ENCODE assay signal across 11 mouse cellular contexts in genomic region chr12:102368556-102368955, GRCm38 (mm10).
DNase-seq lines count a peak whose midpoint lies in the region; ATAC-seq lines count a peak whose summit lies in the region.
"Had no signal": no experiment of that assay in that cellular context is flagged by ENCODE, and none has a peak within 500 bp of the region (broad histone marks: within the 10 kb centered on the region; RNA-seq: fewer than 3 reads in every experiment).

No protein-coding gene starts in this region.

- 84% methylated on average over 14 of the region's 14 CpGs for WGBS in forebrain, embryonic 12.5 days
- WGBS in forebrain, embryonic 14.5 days = 83% methylated on average over 14 of the region's 14 CpGs
- 82% methylated on average over 14 of the region's 14 CpGs for WGBS in lung, embryonic 15.5 days
- 83% methylated on average over 14 of the region's 14 CpGs for WGBS in liver, embryonic 11.5 days

- no peak overlapping the region for H3K4me2 ChIP-seq in forebrain, embryonic 12.5 days
- H3K4me2 ChIP-seq in forebrain, embryonic 14.5 days (ENCODE audit: low read length) = no peak overlapping the region
- H3K4me2 ChIP-seq in lung, embryonic 15.5 days = no peak overlapping the region
- H3K4me2 ChIP-seq in liver, embryonic 11.5 days = peak overlapping the region; percentile 8; the same call in 1 of the 2 replicates

- no peak overlapping the region for H3K9ac ChIP-seq in forebrain, embryonic 12.5 days
- no peak overlapping the region for H3K9ac ChIP-seq in forebrain, embryonic 14.5 days (ENCODE audit: low read length)
- no peak overlapping the region for H3K9ac ChIP-seq in lung, embryonic 15.5 days
- H3K9ac ChIP-seq in liver, embryonic 11.5 days (ENCODE audit: low read depth, low read length) = no peak overlapping the region

- H3K9me3 ChIP-seq in forebrain, embryonic 12.5 days = no peaks in the 10 kb centered on the region
- no peaks in the 10 kb centered on the region for H3K9me3 ChIP-seq in forebrain, embryonic 14.5 days (replicated peaks; ENCODE audit: control insufficient read depth, low read length)
- no peaks in the 10 kb centered on the region for H3K9me3 ChIP-seq in lung, embryonic 15.5 days
- no peaks in the 10 kb centered on the region for H3K9me3 ChIP-seq in liver, embryonic 11.5 days (ENCODE audit: control insufficient read depth, low read length)

- no peak for DNase-seq in forebrain, embryonic 14.5 days (ENCODE audit: low spot score)
- DNase-seq in lung, postnatal 14 days = no peak
- DNase-seq in CD4-positive helper T cell, adult 2 months (ENCODE audit: low read depth, low spot score) = peak; percentile 29
- DNase-seq in liver, embryonic 11.5 days (ENCODE audit: low spot score) = no peak
- DNase-seq in gastrocnemius, adult 8-10 months (ENCODE audit: low spot score in 2 of 2) = no peak
- DNase-seq in yolk sac, embryonic 10.5 days (ENCODE audit: low spot score) = no peak
- DNase-seq: adrenal gland, postnatal 36 days; cerebellum, adult 2 months; heart, postnatal 36 days had no signal

- no peaks in the 10 kb centered on the region for H3K36me3 ChIP-seq in forebrain, embryonic 12.5 days (replicated peaks)
- no peaks in the 10 kb centered on the region for H3K36me3 ChIP-seq in forebrain, embryonic 14.5 days (ENCODE audit: control insufficient read depth, insufficient read depth, low read length)
- H3K36me3 ChIP-seq in lung, embryonic 15.5 days = peaks cover 17% of the 10 kb centered on the region; the same call in 1 of the 2 replicates
- H3K36me3 ChIP-seq in liver, embryonic 11.5 days (ENCODE audit: control insufficient read depth, insufficient read depth, low read length) = peaks cover 2% of the 10 kb centered on the region

- H3K4me1 ChIP-seq in forebrain, embryonic 12.5 days = no peaks in the 10 kb centered on the region
- no peaks in the 10 kb centered on the region for H3K4me1 ChIP-seq in forebrain, embryonic 14.5 days (ENCODE audit: control insufficient read depth, insufficient read depth, low read length)
- H3K4me1 ChIP-seq in lung, embryonic 15.5 days = peaks cover 15% of the 10 kb centered on the region
- no peaks in the 10 kb centered on the region for H3K4me1 ChIP-seq in liver, embryonic 11.5 days (replicated peaks; ENCODE audit: control insufficient read depth, insufficient read depth, low read length)

- 0 out of 2 replicates have a peak, but pooled peaks have one; percentile 27 for ATAC-seq in forebrain, embryonic 12.5 days (ENCODE audit: low FRiP score)
- no peak for ATAC-seq in forebrain, embryonic 14.5 days
- 0 out of 2 replicates have a peak, but pooled peaks have one; percentile 47 for ATAC-seq in lung, embryonic 15.5 days (ENCODE audit: borderline replicate concordance, extremely low read depth, low FRiP score, low TSS enrichment)
- no peak for ATAC-seq in liver, embryonic 11.5 days (replicated peaks; ENCODE audit: low FRiP score)

- H3K27me3 ChIP-seq in forebrain, embryonic 12.5 days = no peaks in the 10 kb centered on the region
- H3K27me3 ChIP-seq in forebrain, embryonic 14.5 days (replicated peaks; ENCODE audit: control insufficient read depth, insufficient read depth, low read length) = no peaks in the 10 kb centered on the region
- H3K27me3 ChIP-seq in lung, embryonic 15.5 days = no peaks in the 10 kb centered on the region
- H3K27me3 ChIP-seq in liver, embryonic 11.5 days (replicated peaks; ENCODE audit: control insufficient read depth, insufficient read depth, low read length) = no peaks in the 10 kb centered on the region

- no peak overlapping the region for H3K27ac ChIP-seq in forebrain, embryonic 12.5 days
- H3K27ac ChIP-seq in forebrain, embryonic 14.5 days (ENCODE audit: low read depth, low read length) = no peak overlapping the region
- no peak overlapping the region for H3K27ac ChIP-seq in lung, embryonic 15.5 days
- no peak overlapping the region for H3K27ac ChIP-seq in liver, embryonic 11.5 days (ENCODE audit: low read depth, low read length)

- H3K4me3 ChIP-seq in forebrain, embryonic 12.5 days (replicated peaks) = no peak overlapping the region
- H3K4me3 ChIP-seq in forebrain, embryonic 14.5 days (ENCODE audit: low read depth, low read length) = no peak overlapping the region
- no peak overlapping the region for H3K4me3 ChIP-seq in lung, embryonic 15.5 days
- no peak overlapping the region for H3K4me3 ChIP-seq in liver, embryonic 11.5 days (ENCODE audit: low read depth, low read length)

Comparison
In these comparisons a context has a peak if more than half of its experiments do, and no peak if none do; other contexts are left out.
1. ATAC-seq: peak in forebrain, embryonic 12.5 days (single experiment) and lung, embryonic 15.5 days (single experiment); none in forebrain, embryonic 14.5 days (single experiment) and liver, embryonic 11.5 days (single experiment).